Mouse (Mus musculus): ENCODE results near the gene Olfr996.
"Not testable (repeated sequence)": the region's sequence is repeated elsewhere in the genome, so short reads cannot be mapped to it uniquely, and the experiment has no call there.

The Olfr996 gene

DNA sequence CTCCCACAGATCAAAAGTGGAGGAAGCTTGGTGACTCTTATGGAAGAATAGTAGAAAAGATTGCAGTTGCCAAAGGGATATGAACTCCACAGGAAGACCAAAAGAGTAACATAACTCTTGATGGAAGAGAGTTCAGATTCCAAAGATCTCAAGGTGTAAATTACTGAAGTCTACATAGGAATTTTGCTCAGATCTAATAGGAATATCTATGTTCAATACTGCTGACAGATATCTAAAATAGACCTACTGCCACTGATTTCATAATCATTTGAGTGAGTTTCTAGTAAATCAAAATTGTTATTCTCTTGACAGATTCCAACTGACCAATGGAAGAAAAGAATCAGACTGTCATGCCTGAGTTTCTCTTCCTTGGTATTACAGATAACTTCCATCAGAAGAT is at the start of gene Olfr996:
Olfr996 (plus strand) TSS at position 301 of the 400 bp plus-strand sequence.
- DNase-seq (ENCODE audit: low spot score in 2 of 2) = no peak

DNA sequence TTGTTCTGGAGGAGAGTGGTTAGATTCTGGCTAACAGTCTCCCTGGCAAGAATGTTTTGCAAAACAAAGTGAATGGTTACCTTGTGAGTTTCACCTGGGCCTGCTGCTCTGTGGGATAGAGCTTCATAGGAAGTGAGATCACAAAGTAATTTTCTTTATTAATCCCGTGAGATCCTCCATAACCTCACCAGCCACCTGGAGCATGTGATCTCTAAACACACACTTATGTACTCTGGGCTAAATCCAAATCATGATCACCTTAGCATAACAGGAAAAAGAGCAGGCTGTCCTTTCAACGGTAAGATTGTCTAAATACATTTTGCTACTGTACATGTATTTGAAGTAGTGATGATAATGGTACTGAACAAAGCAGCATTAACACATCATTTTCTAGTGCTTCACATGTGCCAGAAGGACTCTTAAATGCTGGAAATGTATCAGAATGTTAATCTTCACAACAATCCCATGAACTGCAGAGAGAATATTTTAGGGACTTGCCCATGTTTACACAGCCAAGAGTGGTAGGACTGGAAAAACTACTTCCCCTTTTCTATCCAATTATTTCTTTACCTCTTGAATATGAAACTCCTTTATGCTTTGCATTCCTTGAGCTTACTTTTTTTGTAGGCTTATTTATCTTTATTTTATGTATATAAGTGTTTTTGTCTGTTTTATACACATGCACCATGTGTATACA is 46.8 kb upstream of the Olfr996 start:
- DNase-seq (ENCODE audit: low spot score in 2 of 2) = no peak

DNA sequence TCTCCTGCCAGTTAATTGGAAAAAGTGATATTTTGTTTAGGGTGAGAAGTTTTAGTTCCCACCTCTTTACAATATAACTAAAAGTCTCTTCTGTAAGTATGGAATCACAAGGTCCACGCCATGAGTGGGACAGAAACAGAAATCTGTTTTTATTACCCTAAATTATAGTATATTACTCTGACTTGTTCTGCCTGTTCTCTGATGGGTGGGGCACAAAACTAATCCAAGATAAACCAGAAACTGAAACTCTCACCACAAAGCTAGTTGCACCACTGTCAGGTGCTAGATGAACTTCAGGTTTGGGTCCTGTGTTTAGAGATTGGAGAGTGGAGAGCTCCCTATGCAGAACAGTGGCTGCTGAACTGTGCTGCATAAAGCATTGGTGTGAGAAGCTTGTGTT is 45.1 kb upstream of the Olfr996 start:
- no peak for DNase-seq (ENCODE audit: low spot score in 2 of 2)

DNA sequence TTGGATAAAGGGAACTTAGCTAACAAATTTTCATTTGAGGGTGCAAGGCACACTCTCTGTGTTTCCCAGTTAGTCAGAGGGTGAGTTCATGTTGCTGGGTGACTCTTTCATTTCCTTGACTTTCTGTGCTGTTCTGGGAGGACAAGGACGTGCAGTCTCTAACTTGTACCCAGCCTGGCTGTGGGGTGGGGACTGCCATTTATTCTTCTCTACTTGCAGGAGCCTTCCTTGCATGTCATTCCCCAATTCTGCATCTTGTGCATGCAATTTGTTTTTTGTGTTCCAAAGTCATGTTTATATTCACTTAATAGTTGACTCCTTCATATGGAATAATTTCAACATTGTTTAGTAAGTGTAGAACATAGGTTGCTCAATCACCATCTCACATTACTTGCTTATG is 24.2 kb upstream of the Olfr996 start:
- DNase-seq (ENCODE audit: low spot score in 2 of 2) = no peak

DNA sequence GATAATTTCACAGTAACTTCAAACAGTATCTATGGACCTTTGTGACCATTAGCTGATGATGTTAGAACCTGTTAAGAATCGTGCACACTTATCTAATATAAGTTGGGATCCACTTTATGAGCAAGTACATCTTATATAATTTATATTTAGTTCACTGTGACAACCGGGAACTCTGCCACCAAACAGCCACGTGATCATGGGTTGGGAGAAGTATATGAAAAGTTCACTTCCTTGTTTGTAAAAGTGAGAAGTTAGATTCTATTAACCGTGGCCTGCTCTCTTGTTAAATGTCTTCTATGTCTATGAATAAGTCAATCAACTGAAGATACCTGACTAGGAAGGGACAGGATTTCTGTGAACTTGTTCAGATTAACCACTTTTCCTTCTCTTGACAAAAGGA is 18.8 kb upstream of the Olfr996 start:
- no peak for DNase-seq (ENCODE audit: low spot score in 2 of 2)

DNA sequence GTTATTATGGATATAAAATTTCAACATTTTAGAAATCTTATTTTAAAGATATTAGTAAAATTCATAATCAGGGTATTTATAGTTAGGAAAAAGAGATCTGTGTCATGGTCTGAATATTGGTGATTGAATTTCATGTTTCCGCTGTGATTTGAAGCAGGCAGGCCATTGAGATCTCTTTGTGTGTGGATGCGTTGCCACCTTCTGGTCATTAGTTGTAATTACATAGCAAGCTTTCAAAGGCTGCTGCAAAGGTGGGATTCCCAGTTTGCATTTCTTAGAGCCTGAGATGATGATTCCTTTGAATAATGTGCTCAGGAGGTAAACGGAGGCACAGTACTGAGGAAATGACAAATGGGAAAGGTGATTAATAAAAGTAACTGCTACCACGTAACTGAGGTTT is 17.8 kb upstream of the Olfr996 start:
- peak; percentile 11 to 69 for DNase-seq (ENCODE audit: low spot score in 2 of 2)

DNA sequence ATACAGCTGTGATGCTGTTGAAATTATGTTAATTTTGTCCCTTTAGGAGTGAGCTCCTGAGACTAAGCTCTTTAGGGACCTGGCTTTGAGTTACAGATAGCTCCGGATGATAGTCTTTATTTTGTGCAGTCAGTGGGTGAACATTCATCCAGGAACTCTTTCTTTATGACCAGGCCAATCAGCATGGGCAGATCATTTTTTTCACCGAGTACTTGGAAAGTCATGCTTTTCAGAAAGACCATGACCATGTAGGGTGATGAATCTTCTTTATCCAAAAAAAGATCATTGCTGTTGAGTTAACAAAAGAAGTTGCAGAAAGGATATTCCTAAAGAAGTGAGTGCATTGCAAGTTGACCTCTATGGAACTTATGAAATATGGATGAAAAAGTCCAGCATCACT is 9.6 kb downstream of the Olfr996 start, which contains the start of gene Olfr998:
Olfr998 (plus strand) TSS at position 301 of the 400 bp plus-strand sequence.
- not testable (repeated sequence) for DNase-seq (ENCODE audit: low spot score in 2 of 2)

DNA sequence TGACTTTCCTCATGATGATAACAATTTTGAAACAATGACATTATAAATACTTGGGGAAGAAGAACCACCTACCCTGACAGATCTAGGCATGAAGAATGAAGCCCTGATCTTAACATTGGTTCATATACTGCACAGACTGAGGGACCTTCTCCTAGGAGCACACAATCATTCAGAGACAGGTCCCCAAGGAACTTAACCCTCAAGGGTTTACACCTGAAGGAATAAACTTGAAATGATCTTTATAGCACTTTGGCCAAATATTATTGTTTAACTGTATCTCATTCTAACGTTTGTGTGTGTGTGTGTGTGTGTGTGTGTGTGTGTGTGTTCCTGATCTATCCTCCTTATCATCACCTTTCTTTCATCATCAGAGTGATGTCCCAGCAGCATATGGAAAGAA is 32.8 kb downstream of the Olfr996 start, which contains the start of gene Olfr1000:
Olfr1000 (minus strand) TSS at position 101 of the 400 bp plus-strand sequence.
- DNase-seq (ENCODE audit: low spot score in 2 of 2) = no peak
